Mouse (Mus musculus): ENCODE measurements around the gene Eprs.

- no peak for TF ChIP-seq CTCF (IDR thresholded peaks at IDR 0.05; ENCODE audit: extremely low read depth, insufficient read depth, insufficient read length, insufficient replicate concordance)
- no peak for TF ChIP-seq POLR2A (IDR thresholded peaks at IDR 0.05; ENCODE audit: low read depth, low read length)
These were observed 67.6 kb downstream of the Eprs start for GRCm38 (mm10) chr1:185430488-185430887.

Data from spleen, adult 2 months (tissue).